Mouse (Mus musculus) A20 (cell line): ENCODE data around the gene Gm14139.
"Not testable (repeated sequence)": the region's sequence is repeated elsewhere in the genome, so short reads cannot be mapped to it uniquely, and the experiment has no call there.

Experiments used
- DNase-seq: peaks from one replicate; pipeline ENCODE4 v3.0.0-alpha.2; 2011; ENCODE audit warnings: low read depth, low spot score

The Gm14139 gene

DNA sequence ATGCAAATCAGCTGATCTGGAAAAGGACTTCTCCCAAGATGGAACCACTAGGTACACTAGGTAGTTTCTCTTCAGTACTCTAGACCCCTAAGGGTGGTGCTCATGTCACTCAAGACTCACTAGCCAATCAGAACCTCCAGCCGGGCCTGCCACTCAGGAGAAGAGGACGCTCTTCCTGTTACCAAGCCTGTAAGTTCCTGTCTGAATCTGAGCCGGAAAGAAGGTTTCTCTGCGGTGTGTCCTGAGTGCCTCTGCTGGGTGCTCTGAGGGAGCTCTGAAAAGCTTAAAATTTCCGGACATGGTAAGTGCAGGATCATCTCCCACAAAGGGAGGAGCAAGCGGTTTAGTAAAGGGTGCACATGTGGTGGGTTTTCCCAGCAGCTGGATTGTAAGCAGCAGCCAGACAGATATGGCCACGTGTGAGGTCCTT, at the start of gene Gm14139:
TSS of gene Gm14139 (plus strand) at position 186 of the 430 bp plus-strand sequence.
- peak; percentile 66 for DNase-seq

DNA sequence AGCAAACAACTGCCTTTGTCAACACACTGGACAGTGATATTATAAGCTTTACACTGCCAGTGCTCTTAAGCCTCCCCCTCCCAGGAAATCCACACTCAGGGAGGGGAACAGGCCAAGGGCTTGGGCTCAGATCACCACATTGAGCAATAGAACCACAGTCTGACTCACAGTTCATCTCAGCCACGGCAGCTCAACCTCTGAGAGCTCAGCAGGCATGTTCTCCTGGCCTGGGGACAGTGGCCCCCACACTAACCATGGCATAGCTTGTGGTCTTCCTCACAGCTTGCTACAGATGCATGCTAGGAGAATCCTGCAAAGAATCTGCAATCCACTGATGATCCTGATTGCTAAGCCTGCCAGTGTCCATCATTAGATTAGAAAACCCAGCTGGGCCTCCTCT, 49.6 kb upstream of the Gm14139 start:
- DNase-seq, result not testable (repeated sequence)

DNA sequence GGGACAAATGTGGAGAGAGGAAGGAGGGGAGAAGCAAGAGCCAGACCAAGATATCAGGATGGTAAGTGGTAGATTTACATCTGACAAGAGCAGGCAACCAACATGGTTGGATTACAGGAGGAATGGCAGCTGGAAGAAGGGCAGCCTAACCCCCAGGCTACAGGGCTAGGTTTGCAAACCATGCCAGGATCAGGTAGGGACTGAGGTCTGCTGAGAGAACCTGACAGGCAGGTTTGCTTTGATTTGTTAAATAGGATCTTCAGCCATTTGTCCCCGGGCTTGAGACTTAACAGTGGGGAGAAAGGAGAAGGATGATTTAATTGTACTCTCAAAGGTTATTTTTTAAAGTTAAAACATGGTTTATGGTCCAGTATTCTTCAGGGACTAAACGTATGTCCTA, 48.8 kb upstream of the Gm14139 start:
- no peak for DNase-seq

DNA sequence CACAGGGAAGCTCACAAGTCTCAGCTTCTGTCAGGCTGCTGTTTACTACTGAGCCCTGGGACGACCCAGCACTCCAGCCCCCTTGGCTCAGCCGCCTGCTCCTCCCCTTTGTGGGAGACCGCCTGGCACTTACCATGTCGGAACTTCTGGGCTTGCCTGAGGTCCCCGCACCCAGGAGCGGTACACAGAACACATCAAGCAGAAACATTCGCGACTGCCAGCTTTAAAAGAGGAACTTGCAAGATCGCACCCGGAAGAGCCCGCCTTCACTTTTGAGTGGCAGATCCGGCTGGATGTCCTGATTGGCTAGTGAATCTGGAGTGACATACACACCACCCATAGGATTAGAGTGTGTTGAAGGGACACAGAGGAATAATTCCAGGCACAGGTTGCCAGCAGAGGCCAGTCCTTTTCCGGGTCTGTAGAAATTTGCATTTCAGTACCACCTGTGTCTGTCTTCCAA, 45.1 kb upstream of the Gm14139 start, which contains the start of gene Zfp120:
TSS of gene Zfp120 (minus strand) at position 274 of the 463 bp plus-strand sequence.
- peak; percentile 94 for DNase-seq

DNA sequence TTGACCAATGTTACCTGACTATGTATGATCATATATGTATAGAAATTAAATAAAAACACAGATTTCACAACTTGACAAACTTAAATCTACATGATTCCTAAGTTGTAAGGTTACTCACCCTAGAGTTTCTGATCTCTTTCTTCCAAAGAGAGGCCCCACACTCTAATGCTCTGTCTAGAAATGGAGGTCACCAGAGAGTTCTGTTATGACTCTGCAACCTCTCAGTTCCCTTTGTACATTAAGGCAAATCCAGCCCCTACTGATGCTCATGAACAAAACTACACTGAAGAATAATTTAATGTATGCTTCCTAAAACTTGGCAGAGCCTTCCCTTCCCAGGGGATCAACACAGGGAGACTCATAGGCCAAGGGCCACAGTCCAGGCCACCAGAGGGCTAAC, 14.9 kb upstream of the Gm14139 start:
- DNase-seq, result no peak

DNA sequence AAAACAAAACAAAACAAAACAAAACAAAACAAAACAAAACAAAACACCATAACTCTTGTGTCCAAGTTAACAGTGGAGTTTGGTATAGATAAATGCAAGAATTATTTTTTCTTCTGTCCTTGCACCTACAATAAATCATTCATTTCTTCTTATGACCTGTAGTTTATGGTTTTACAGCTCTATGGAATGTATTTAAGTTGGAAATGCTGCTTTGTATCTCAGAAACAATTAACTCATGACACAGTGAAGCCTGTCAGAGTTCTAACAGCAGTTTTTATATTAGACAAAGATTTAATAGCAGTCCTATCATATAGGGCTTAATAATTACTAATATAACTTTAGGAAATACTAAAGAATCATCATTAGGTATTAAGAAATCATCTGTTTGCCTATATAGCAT, 7.7 kb upstream of the Gm14139 start:
- DNase-seq, result no peak

DNA sequence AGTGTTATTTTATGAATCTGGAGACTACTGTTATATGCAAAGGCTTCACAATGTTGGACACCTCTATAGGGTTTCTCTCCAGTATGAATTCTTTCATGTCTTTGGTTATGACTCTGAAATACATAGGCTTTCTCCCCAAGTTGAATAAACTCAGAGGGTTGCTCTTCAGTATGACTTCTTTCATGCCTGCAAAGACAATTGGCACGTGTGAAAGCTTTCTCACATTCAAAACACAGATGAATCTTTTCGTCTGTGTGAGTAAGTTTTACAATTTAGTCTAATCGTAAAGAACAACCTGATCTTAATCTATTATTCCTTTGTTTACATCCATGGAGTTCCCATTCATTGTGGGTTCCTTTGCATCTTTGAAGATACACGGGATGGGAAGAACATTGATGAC, 2.0 kb upstream of the Gm14139 start, which contains the start of gene Gm10770:
TSS of gene Gm10770 (minus strand) at position 101 of the 400 bp plus-strand sequence.
- DNase-seq, result not testable (repeated sequence)

DNA sequence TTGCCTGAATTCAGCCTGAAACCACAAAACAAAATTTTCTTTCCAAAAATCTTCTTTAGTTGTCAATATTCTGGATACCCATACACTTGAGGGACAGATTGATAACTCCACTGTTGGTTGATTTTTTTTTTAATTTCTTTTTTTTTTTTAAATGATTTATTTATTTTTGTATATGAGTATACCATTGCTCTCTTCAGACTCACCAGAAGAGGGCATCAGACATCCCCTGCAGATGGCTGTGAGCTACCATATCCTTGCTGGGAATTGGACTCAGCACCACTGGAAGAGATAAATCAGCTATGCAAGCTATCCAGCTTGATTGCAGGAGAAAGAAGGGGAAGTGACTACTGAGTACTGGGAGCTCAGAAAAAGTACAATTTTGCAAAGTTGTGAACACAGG, 509 bp upstream of the Gm14139 start:
- DNase-seq, result peak; percentile 44

DNA sequence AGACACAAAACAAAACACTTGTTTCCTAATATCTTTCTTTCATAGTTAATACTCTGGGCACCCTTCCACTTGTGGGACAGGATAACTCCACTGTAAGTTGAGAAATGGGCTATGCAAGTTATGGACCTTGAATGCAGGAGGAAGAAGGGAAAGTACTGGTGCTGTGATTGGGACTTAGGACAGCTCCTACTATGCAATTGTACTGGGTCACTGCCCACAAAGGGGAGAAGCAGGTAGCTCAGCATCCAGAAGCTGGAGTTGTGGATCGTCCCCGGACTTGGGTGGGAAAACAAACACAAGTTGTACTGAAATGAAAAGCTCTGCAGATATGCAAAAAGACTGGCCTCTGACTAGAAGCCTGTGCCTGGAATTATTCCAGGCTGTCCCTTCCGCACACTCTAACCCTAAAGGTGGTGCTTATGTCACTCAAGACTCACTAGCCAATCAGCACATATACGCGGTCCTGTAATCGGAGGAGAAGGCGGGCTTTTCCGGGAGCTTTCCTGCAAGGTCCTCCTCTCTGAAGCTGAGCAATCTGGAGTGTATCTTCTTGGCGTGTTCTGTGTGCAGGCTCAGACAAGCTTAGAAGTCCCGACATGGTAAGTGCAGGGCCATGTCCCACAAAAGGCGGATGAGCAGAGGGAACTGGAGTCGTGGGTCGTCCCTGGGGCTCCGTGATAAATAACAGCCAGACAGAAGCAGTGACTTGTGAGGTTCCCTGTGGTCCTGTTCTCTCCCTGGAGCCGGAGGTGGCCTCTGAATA, 36.2 kb downstream of the Gm14139 start, which contains the start of gene Zfp937:
TSS of gene Zfp937 (plus strand) at position 474 of the 763 bp plus-strand sequence.
- not testable (repeated sequence) for DNase-seq

DNA sequence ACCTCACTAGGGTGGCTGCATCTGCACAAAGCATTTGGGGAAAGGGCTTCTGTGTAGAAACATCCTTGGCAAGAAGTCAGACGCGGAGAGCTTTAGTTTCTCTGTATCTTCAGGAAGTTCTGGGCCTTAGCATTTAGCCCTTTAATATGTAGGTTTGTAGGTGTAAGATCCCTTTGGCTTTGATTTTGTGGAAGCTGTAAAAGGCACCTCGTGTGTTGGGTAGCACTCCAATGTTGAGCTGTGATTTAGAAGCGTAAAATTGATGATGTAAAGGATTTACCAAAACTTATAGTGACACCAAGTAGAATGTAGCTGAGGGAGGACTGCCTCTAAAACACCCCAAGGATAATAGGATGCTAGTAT, 36.8 kb downstream of the Gm14139 start:
- DNase-seq, result not testable (repeated sequence)

DNA sequence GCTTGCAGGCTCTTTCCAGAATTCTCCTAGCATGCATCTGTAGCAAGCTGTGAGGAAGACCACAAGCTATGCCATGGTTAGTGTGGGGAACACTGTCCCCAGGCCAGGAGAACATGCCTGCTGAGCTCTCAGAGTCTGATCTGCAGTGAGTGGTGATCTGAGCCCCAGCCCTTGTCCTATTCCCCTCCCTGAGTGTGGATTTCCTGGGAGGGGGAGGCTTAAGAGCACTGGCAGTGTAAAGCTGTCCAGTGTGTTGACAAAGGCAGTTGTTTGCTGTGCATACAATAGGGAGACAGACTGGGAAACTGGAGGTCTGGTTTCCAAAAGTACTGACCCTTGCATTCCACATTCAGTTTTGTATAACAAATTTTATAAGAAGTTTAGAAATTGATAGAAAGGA, 41.7 kb downstream of the Gm14139 start:
- DNase-seq, result not testable (repeated sequence)
